Mouse (Mus musculus) heart, postnatal 0 days (tissue): ENCODE results near the gene Notch2. TPM values are rescaled to one million over a fixed set of nuclear protein-coding genes. Genes with fewer than 3 reads are reported as not detected.

Source experiments
- ATAC-seq: fragments of 200-750 bp; cut with Nextera tagmentation; 2 replicates; pipeline ENCODE4 v1.8.0; 2017; ENCODE audit warnings: low read depth, moderate number of reproducible peaks, moderate library complexity; ENCODE audit not compliant: insufficient read depth
- DNase-seq: peaks from one replicate; pipeline ENCODE4 v3.0.0-alpha.2; 2016; ENCODE audit warnings: low spot score
- H3K27ac ChIP-seq: fragments of 300-500 bp; sonication (generic); 2 replicates; pipeline ENCODE4 v1.5.1; 2014; ENCODE audit warnings: low read depth, mild to moderate bottlenecking
- H3K27me3 ChIP-seq: fragments of 300-500 bp; sonication (generic); 2 replicates; pipeline ENCODE4 v1.6.1; 2014; ENCODE audit warnings: low read length, mixed read lengths; ENCODE audit not compliant: control insufficient read depth, insufficient read depth
- H3K36me3 ChIP-seq: fragments of 300-500 bp; sonication (generic); replicated peaks from 2 replicates; pipeline ENCODE4 v1.6.1; 2014; ENCODE audit warnings: low read length, mixed read lengths; ENCODE audit not compliant: control insufficient read depth, insufficient read depth
- H3K4me1 ChIP-seq: fragments of 300-500 bp; sonication (generic); 2 replicates; pipeline ENCODE4 v1.6.1; 2014; ENCODE audit warnings: antibody characterized with exemption; ENCODE audit not compliant: control insufficient read depth, insufficient read depth
- H3K4me2 ChIP-seq: fragments of 300-500 bp; sonication (generic); 2 replicates; pipeline ENCODE4 v1.6.1; 2014; ENCODE audit warnings: low read depth, mild to moderate bottlenecking, low read length, moderate library complexity
- H3K4me3 ChIP-seq: fragments of 300-500 bp; sonication (generic); 2 replicates; pipeline ENCODE4 v1.5.1; 2014; ENCODE audit warnings: low read depth, low read length
- H3K9ac ChIP-seq: fragments of 300-500 bp; sonication (generic); replicated peaks from 2 replicates; pipeline ENCODE4 v1.6.1; 2014; ENCODE audit warnings: low read depth, low read length, mixed read lengths
- H3K9me3 ChIP-seq: fragments of 300-500 bp; sonication (generic); replicated peaks from 2 replicates; pipeline ENCODE4 v1.6.1; 2016; ENCODE audit warnings: low read length; ENCODE audit not compliant: control insufficient read depth
- CTCF ChIP-seq: IDR thresholded peaks from 2 replicates; pipeline ENCODE4 v1.5.1; 2016; ENCODE audit warnings: antibody characterized with exemption, control low read depth, low read depth
- EP300 ChIP-seq: IDR thresholded peaks from 2 replicates; pipeline ENCODE4 v1.6.1; 2016; ENCODE audit warnings: antibody characterized with exemption, low read depth
- WGBS: fragments of 180-500 bp; shearing (Covaris S2); extraction: QIAGEN DNeasy Blood & Tissue Kit; methylation state at CpG from one replicate; pipeline ENCODE4 v1.1.7; 2014; 5-methylcytosine and 5-hydroxymethylcytosine counted together
- polyA plus RNA-seq: library from polyadenylated mRNA; unstranded; fragments of >200 nt; fragmentation: Nextera tagmentation; extraction: Ambion mirVana; gene quantifications from 2 replicates; pipeline ENCODE4 v1.2.1, GENCODE M21; 2015
- total RNA-seq: library from RNA; depleted of rRNA; stranded (reverse); fragments of >200 nt; gene quantifications from 2 replicates; pipeline ENCODE4 v1.2.3, GENCODE M21; 2014; ENCODE audit warnings: low replicate concordance; rRNA removed

Gene Notch2
- total RNA-seq: 40.2 and 53.7 TPM in 2 replicates
- 5.5 and 6.0 TPM in 2 replicates for polyA plus RNA-seq

- peak within 1 kb of the TSS; percentile 86 for H3K4me2 ChIP-seq
- peak within 1 kb of the TSS; percentile 79 for H3K4me3 ChIP-seq
- peaks cover 36% of the 10 kb centered on the region for H3K4me1 ChIP-seq
- H3K27me3 ChIP-seq: peaks cover 4% of the 10 kb centered on the region; the same call in 1 of the 2 replicates
- DNase-seq: peak; percentile 94
- peak; percentile 8; the same call in 1 of the 2 replicates for TF ChIP-seq EP300
- no peak for TF ChIP-seq CTCF
- H3K27ac ChIP-seq: peak within 1 kb of the TSS; percentile 92
- under 1% methylated on average over 90 of the region's 95 CpGs for WGBS
- no peaks in the 10 kb centered on the region for H3K36me3 ChIP-seq
- no peaks in the 10 kb centered on the region for H3K9me3 ChIP-seq
- H3K9ac ChIP-seq: peak within 1 kb of the TSS; percentile 92
- ATAC-seq: peak; percentile 89
Observed at GRCm38 (mm10) chr3:98013401-98014281, at the start of gene Notch2. Gene Notch2, plus strand, starts transcription at chr3:98013527.

- no peaks in the 10 kb centered on the region for H3K36me3 ChIP-seq
- 0 out of 2 replicates have a peak, but pooled peaks have one; percentile 36 for ATAC-seq
- H3K27ac ChIP-seq: no peak overlapping the region
- H3K9me3 ChIP-seq: no peaks in the 10 kb centered on the region
- H3K27me3 ChIP-seq: 0 out of 2 replicates have a peak, but pooled peaks cover 6% of the 10 kb centered on the region
- H3K4me1 ChIP-seq: 0 out of 2 replicates have a peak, but pooled peaks cover 3% of the 10 kb centered on the region
- DNase-seq: peak; percentile 20
- TF ChIP-seq EP300 (no peak), CTCF (no peak)
- no peak overlapping the region for H3K4me3 ChIP-seq
- 30% methylated on average over 14 of the region's 14 CpGs for WGBS
- H3K9ac ChIP-seq: no peak overlapping the region
- H3K4me2 ChIP-seq: no peak overlapping the region
Observed at GRCm38 (mm10) chr3:97964878-97965353, 48.4 kb upstream of the Notch2 start.

- H3K4me2 ChIP-seq: no peak overlapping the region
- no peaks in the 10 kb centered on the region for H3K36me3 ChIP-seq
- no peak for DNase-seq
- no peak overlapping the region for H3K4me3 ChIP-seq
- no peak overlapping the region for H3K9ac ChIP-seq
- no peak for ATAC-seq
- H3K27ac ChIP-seq: no peak overlapping the region
- H3K4me1 ChIP-seq: 0 out of 2 replicates have a peak, but pooled peaks cover 3% of the 10 kb centered on the region
- no peak for TF ChIP-seq EP300
- no peak for TF ChIP-seq CTCF
- no peaks in the 10 kb centered on the region for H3K9me3 ChIP-seq
- H3K27me3 ChIP-seq: no peaks in the 10 kb centered on the region
- 62% methylated on average over 2 of the region's 2 CpGs for WGBS
Observed at GRCm38 (mm10) chr3:97967627-97968026, 45.7 kb upstream of the Notch2 start.

- Histone ChIP-seq H3K9me3 (no peaks in the 10 kb centered on the region), H3K36me3 (no peaks in the 10 kb centered on the region), H3K9ac (no peak overlapping the region), H3K4me3 (no peak overlapping the region), H3K27me3 (no peaks in the 10 kb centered on the region), H3K4me1 (0 out of 2 replicates have a peak, but pooled peaks cover 3% of the 10 kb centered on the region), H3K27ac (no peak overlapping the region), H3K4me2 (no peak overlapping the region)
- ATAC-seq (no peak), DNase-seq (no peak)
- WGBS: 53% methylated on average over 2 of the region's 2 CpGs
- TF ChIP-seq EP300: no peak
- no peak for TF ChIP-seq CTCF
Observed at GRCm38 (mm10) chr3:97968191-97968590, 45.1 kb upstream of the Notch2 start.

- Histone ChIP-seq H3K4me3 (no peak overlapping the region), H3K36me3 (no peaks in the 10 kb centered on the region), H3K27me3 (no peaks in the 10 kb centered on the region), H3K4me1 (0 out of 2 replicates have a peak, but pooled peaks cover 3% of the 10 kb centered on the region), H3K27ac (no peak overlapping the region), H3K4me2 (no peak overlapping the region), H3K9ac (no peak overlapping the region), H3K9me3 (no peaks in the 10 kb centered on the region)
- ATAC-seq (no peak), DNase-seq (no peak)
- no peak for TF ChIP-seq CTCF
- no peak for TF ChIP-seq EP300
- WGBS: 61% methylated on average over 1 of the region's 1 CpGs
Observed at GRCm38 (mm10) chr3:97969019-97969418, 44.3 kb upstream of the Notch2 start.
